Mouse (Mus musculus) G1E (cell line): Measurements from ENCODE around the gene Kcnb1.

Experiments
- CTCF ChIP-seq: IDR thresholded peaks from 2 replicates; pipeline ENCODE4 v1.5.1; 2012; ENCODE audit warnings: low read depth, low read length, inconsistent platforms, mixed read lengths
- GATA1 ChIP-seq: IDR thresholded peaks from 2 replicates; pipeline ENCODE4 v1.6.1; 2012; ENCODE audit warnings: borderline replicate concordance, low read length, inconsistent platforms, mixed read lengths
- GATA2 ChIP-seq: IDR thresholded peaks from 2 replicates; pipeline ENCODE4 v1.6.1; 2012; ENCODE audit warnings: low read depth, low read length, inconsistent platforms, borderline replicate concordance
- TAL1 ChIP-seq: conservative IDR thresholded peaks from 2 replicates; pipeline ENCODE4 v1.6.1; 2012; ENCODE audit warnings: low read depth, low read length, inconsistent platforms, mixed read lengths

DNA sequence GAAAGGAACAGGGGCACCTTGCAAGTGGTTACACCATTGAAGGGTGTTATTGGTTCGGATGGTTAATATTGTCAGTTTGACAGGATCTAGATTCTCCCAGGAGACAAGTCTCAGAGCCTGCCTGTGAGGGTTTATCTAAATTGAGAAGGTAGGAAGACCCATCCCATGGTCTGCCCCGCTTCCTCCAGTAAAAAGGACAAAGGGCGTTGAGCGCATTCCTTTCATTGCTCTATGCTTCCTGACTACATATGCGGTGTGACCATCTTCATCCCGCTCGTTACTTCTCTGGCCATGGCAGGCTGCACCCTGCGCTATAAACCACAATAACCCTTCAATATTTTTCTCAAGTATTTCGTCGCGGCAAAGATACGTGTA lies 118.7 kb downstream of the Kcnb1 start:
- TF ChIP-seq TAL1, result no peak
- no peak for TF ChIP-seq CTCF
- TF ChIP-seq GATA1, result no peak
- no peak for TF ChIP-seq GATA2
